Mouse (Mus musculus) erythroid progenitor cell, adult 5-6 weeks (primary cell): Measurements from ENCODE around the gene Tstd1. TPM values are rescaled to one million over a fixed set of nuclear protein-coding genes. Genes with fewer than 3 reads are reported as not detected.

Experiments
- ATAC-seq: replicated peaks from 2 replicates; pipeline ENCODE4 v1.8.0; 2016; ENCODE audit warnings: moderate number of reproducible peaks, mild to moderate bottlenecking, moderate TSS enrichment, inconsistent platforms; ENCODE audit not compliant: poor library complexity, low FRiP score, severe bottlenecking
- total RNA-seq, 2 experiments: library from RNA; stranded (forward) in 1 of 2; stranded (reverse) in 1 of 2; fragments of 150-400 nt in 1 of 2; fragments of 186-747, 209-891 nt in 1 of 2; gene quantifications; 2 replicates each; pipeline versions ENCODE4 v1.2.3 to v1.2.4; 2015 to 2017; ENCODE audit warnings: low replicate concordance in 2 of 2

Tstd1 gene
- total RNA-seq, 2 experiments from 2014 or later: not detected

- ATAC-seq: no peak
Observed at GRCm38 (mm10) chr1:171450062-171450461, 31.4 kb downstream of the Tstd1 start.

GRCm38 (mm10) chr1:171451001-171451400 lies 32.3 kb downstream of the Tstd1 start:
- no peak for ATAC-seq

DNA sequence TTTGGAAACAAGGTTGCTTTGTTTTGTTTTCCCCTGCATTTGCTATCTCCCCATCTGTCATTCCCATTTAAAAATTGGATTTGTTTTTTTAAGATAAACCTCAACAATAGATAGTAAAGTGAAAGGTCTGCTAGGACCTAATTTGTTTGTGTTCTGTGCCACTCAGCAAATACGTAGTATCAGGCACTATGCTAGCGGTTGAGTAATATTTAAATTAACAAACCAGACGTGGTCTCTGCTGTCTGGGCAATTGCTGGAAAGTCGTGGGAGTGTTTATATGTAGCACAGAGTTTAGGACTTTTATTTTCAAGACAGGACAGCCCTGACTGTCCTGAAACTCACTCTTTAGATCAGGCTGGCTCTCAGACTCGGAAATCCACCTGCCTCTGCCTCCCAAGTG lies 33.9 kb downstream of the Tstd1 start:
- no peak for ATAC-seq

DNA sequence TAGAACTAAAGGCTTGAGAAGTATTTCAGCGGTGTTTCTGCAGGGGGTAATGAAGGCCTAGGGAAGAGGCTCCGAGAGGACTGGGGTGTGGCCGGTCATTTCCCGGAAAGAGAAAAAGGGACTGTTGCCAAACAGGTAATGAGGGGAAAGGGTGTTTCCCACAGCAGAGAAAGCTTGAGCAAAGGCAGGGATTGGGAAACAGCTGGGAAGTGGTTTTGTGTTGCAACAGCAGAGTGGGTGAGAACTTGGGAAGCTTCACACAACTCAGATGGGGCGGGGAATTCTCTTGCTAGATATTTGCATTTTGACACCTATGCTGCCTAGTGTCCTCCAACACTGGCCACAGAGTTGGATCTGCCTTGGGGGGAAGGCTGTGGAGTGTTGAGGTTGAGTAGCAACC lies 34.3 kb downstream of the Tstd1 start:
- ATAC-seq: no peak

- ATAC-seq: no peak
Observed at GRCm38 (mm10) chr1:171454926-171455325, 36.3 kb downstream of the Tstd1 start.

DNA sequence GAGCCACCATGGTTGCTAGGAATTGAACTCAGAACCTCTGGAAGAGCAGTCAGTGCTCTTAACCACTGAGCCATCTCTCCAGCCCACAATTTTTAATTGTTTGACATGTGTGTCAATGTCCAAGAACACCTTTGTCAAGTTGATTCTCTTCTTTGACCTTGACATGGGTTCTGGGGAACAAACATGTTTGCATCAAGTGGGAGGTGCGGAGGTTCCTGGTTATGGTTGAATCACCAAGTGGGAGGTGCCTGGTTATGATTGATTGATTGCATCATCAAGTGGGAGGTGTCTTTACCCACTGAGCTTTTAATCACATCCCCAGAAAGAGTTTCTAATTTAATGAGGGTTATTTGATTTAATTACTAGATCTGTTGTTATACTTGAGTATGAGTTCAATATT lies 38.9 kb downstream of the Tstd1 start:
- no peak for ATAC-seq

DNA sequence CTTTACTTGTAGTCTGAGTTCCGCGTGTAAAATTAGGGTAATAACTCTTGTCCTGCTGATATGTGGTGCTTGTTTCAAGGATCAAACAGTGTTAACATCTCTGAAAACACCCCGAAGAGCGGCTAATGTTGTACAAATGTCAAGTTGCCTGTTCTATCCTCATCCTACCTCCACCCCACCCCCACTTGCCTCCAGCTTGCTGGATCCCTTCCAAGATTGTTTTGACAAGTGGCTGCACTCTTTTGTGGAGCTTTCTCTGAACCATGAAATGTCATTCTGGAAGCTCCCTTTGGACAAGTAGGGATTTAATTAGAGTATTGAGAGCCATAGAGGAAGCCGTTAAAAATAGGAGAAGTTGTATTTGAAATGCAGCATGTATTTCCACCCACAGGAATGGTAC lies 41.1 kb downstream of the Tstd1 start:
- ATAC-seq: no peak

GRCm38 (mm10) chr1:171460551-171461503 lies 42.2 kb downstream of the Tstd1 start:
- ATAC-seq: no peak

DNA sequence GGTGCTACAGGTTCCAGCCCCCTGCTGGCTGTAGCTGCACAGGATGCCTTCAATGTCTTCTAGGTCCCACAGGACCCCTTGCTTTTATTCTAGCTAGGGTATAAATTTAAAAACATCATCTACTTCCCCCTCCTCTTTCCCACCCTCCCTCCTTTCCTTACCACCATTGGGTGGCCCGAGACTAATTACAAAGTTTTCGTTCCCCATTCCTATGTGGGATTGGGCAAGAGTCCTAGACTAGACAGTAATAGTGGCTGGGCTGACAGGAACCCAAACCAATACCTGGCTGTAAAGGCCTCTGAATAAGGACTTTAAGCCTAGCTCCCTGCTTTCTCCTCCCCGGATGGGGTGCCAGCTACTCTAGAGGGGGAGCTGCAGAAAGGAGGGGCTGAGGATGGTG lies 44.5 kb downstream of the Tstd1 start:
- no peak for ATAC-seq

GRCm38 (mm10) chr1:171465749-171466412 lies 47.2 kb downstream of the Tstd1 start:
- ATAC-seq: no peak

DNA sequence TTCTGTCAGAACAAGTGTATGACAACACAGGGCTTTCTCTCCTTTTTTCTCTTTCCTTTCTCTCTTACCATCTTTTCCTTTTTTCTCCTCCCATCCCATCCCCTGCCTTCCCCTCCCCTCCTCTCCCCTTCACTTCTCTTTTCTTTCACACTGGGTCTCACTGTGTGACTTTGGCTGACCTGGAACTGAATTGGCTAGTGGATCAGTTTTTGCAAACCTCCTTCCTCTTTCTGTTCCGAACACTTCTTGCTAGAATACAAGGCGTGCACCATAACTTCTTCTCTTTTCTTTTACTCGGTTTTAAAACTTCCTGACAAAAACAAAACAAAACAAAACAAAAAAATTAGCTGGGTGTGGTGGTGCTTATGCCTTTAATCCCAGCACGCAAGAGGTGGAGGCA lies 47.9 kb downstream of the Tstd1 start:
- ATAC-seq: no peak

- no peak for ATAC-seq
Observed at GRCm38 (mm10) chr1:171469678-171470077, 51.0 kb downstream of the Tstd1 start.

Other genes with a start within 250 kb of the Tstd1 start
- 1.7 and 3.6 TPM in 2 replicates for gene Pcp4l1, start 222.6 kb upstream of the Tstd1 start, total RNA-seq (2015; ENCODE audit: low replicate concordance)
- gene Pcp4l1, start 222.6 kb upstream of the Tstd1 start, total RNA-seq (2017; ENCODE audit: low replicate concordance): not detected in 2 replicates
- not detected in 2 replicates for gene Nr1i3, start 204.9 kb upstream of the Tstd1 start, total RNA-seq (2015; ENCODE audit: low replicate concordance)
- 0.39 TPM in 1 of 2 replicates, not detected in the other for gene Nr1i3, start 204.9 kb upstream of the Tstd1 start, total RNA-seq (2017; ENCODE audit: low replicate concordance)
- 1.1 and 4.2 TPM in 2 replicates for gene Tomm40l, start 196.4 kb upstream of the Tstd1 start, total RNA-seq (2015; ENCODE audit: low replicate concordance)
- gene Tomm40l, start 196.4 kb upstream of the Tstd1 start, total RNA-seq (2017; ENCODE audit: low replicate concordance): 4.0 and 4.1 TPM in 2 replicates
- 16.8 TPM in 1 of 2 replicates, not detected in the other for gene Apoa2, start 193.8 kb upstream of the Tstd1 start, total RNA-seq (2015; ENCODE audit: low replicate concordance)
- gene Apoa2, start 193.8 kb upstream of the Tstd1 start, total RNA-seq (2017; ENCODE audit: low replicate concordance): not detected in 2 replicates
- gene Fcer1g, start 184.5 kb upstream of the Tstd1 start, total RNA-seq (2015; ENCODE audit: low replicate concordance): 214 and 248 TPM in 2 replicates
- gene Fcer1g, start 184.5 kb upstream of the Tstd1 start, total RNA-seq (2017; ENCODE audit: low replicate concordance): 39.7 and 114 TPM in 2 replicates
- 0.42 TPM in 1 of 2 replicates, not detected in the other for gene Adamts4, start 168.5 kb upstream of the Tstd1 start, total RNA-seq (2015; ENCODE audit: low replicate concordance)
- gene Adamts4, start 168.5 kb upstream of the Tstd1 start, total RNA-seq (2017; ENCODE audit: low replicate concordance): not detected in 2 replicates
- gene Ndufs2, start 167.5 kb upstream of the Tstd1 start, total RNA-seq (2015; ENCODE audit: low replicate concordance): 86.5 and 106 TPM in 2 replicates
- 40.8 and 73.3 TPM in 2 replicates for gene Ndufs2, start 167.5 kb upstream of the Tstd1 start, total RNA-seq (2017; ENCODE audit: low replicate concordance)
- 19.7 and 20.5 TPM in 2 replicates for gene B4galt3, start 148.5 kb upstream of the Tstd1 start, total RNA-seq (2015; ENCODE audit: low replicate concordance)
- gene B4galt3, start 148.5 kb upstream of the Tstd1 start, total RNA-seq (2017; ENCODE audit: low replicate concordance): 26.8 and 40.8 TPM in 2 replicates
- gene Ppox, start 137.7 kb upstream of the Tstd1 start, total RNA-seq (2015; ENCODE audit: low replicate concordance): 739 and 765 TPM in 2 replicates
- 644 and 799 TPM in 2 replicates for gene Ppox, start 137.7 kb upstream of the Tstd1 start, total RNA-seq (2017; ENCODE audit: low replicate concordance)
- 39.0 and 64.9 TPM in 2 replicates for gene Usp21, start 130.9 kb upstream of the Tstd1 start, total RNA-seq (2015; ENCODE audit: low replicate concordance)
- gene Usp21, start 130.9 kb upstream of the Tstd1 start, total RNA-seq (2017; ENCODE audit: low replicate concordance): 18.5 and 33.2 TPM in 2 replicates
- gene Ufc1, start 123.8 kb upstream of the Tstd1 start, total RNA-seq (2015; ENCODE audit: low replicate concordance): 26.8 and 39.3 TPM in 2 replicates
- 1.7 and 14.2 TPM in 2 replicates for gene Ufc1, start 123.8 kb upstream of the Tstd1 start, total RNA-seq (2017; ENCODE audit: low replicate concordance)
- 13.4 and 28.8 TPM in 2 replicates for gene Dedd, start 89.7 kb upstream of the Tstd1 start, total RNA-seq (2015; ENCODE audit: low replicate concordance)
- 3.3 and 6.5 TPM in 2 replicates for gene Dedd, start 89.7 kb upstream of the Tstd1 start, total RNA-seq (2017; ENCODE audit: low replicate concordance)
- gene Nit1, start 73.2 kb upstream of the Tstd1 start, total RNA-seq (2015; ENCODE audit: low replicate concordance): 6.7 and 10.8 TPM in 2 replicates
- gene Nit1, start 73.2 kb upstream of the Tstd1 start, total RNA-seq (2017; ENCODE audit: low replicate concordance): 11.6 and 24.5 TPM in 2 replicates
- gene Pfdn2, start 73.2 kb upstream of the Tstd1 start, total RNA-seq (2015; ENCODE audit: low replicate concordance): 10.1 and 22.0 TPM in 2 replicates
- gene Pfdn2, start 73.2 kb upstream of the Tstd1 start, total RNA-seq (2017; ENCODE audit: low replicate concordance): 9.0 and 10.1 TPM in 2 replicates
- gene Klhdc9, start 58.1 kb upstream of the Tstd1 start, total RNA-seq (2015; ENCODE audit: low replicate concordance): not detected in 2 replicates
- 3.3 TPM in 1 of 2 replicates, not detected in the other for gene Klhdc9, start 58.1 kb upstream of the Tstd1 start, total RNA-seq (2017; ENCODE audit: low replicate concordance)
- not detected in 2 replicates for gene Nectin4, start 48.8 kb upstream of the Tstd1 start, total RNA-seq (2015; ENCODE audit: low replicate concordance)
- 0.51 and 0.53 TPM in 2 replicates for gene Nectin4, start 48.8 kb upstream of the Tstd1 start, total RNA-seq (2017; ENCODE audit: low replicate concordance)
- gene Arhgap30, start 29.9 kb upstream of the Tstd1 start, total RNA-seq (2015; ENCODE audit: low replicate concordance): 11.7 and 15.9 TPM in 2 replicates
- 16.7 and 22.9 TPM in 2 replicates for gene Arhgap30, start 29.9 kb upstream of the Tstd1 start, total RNA-seq (2017; ENCODE audit: low replicate concordance)
- gene Usf1, start 7.6 kb upstream of the Tstd1 start, total RNA-seq (2015; ENCODE audit: low replicate concordance): 1.7 and 4.3 TPM in 2 replicates
- gene Usf1, start 7.6 kb upstream of the Tstd1 start, total RNA-seq (2017; ENCODE audit: low replicate concordance): 5.0 and 9.1 TPM in 2 replicates
- gene F11r, start 18.7 kb downstream of the Tstd1 start, total RNA-seq (2015; ENCODE audit: low replicate concordance): not detected in 2 replicates
- not detected in 2 replicates for gene F11r, start 18.7 kb downstream of the Tstd1 start, total RNA-seq (2017; ENCODE audit: low replicate concordance)
- gene Alyref2, start 84.6 kb downstream of the Tstd1 start, total RNA-seq (2015; ENCODE audit: low replicate concordance): not detected in 2 replicates
- 5.5 TPM in 1 of 2 replicates, not detected in the other for gene Alyref2, start 84.6 kb downstream of the Tstd1 start, total RNA-seq (2017; ENCODE audit: low replicate concordance)
- not detected in 2 replicates for gene Itln1, start 116.4 kb downstream of the Tstd1 start, total RNA-seq (2015; ENCODE audit: low replicate concordance)
- gene Itln1, start 116.4 kb downstream of the Tstd1 start, total RNA-seq (2017; ENCODE audit: low replicate concordance): not detected in 2 replicates
- 1.8 and 4.6 TPM in 2 replicates for gene Cd244a, start 140.3 kb downstream of the Tstd1 start, total RNA-seq (2015; ENCODE audit: low replicate concordance)
- gene Cd244a, start 140.3 kb downstream of the Tstd1 start, total RNA-seq (2017; ENCODE audit: low replicate concordance): 2.2 TPM in 1 of 2 replicates, not detected in the other
- 9.2 and 14.4 TPM in 2 replicates for gene Ly9, start 188.5 kb downstream of the Tstd1 start, total RNA-seq (2015; ENCODE audit: low replicate concordance)
- gene Ly9, start 188.5 kb downstream of the Tstd1 start, total RNA-seq (2017; ENCODE audit: low replicate concordance): 6.7 and 15.0 TPM in 2 replicates
- 6.8 and 7.5 TPM in 2 replicates for gene Slamf7, start 234.2 kb downstream of the Tstd1 start, total RNA-seq (2015; ENCODE audit: low replicate concordance)
- 4.7 and 16.6 TPM in 2 replicates for gene Slamf7, start 234.2 kb downstream of the Tstd1 start, total RNA-seq (2017; ENCODE audit: low replicate concordance)